Mouse (Mus musculus) 416B (cell line): ENCODE results near the gene Epgn.

Experiments
- DNase-seq: peaks from one replicate; pipeline ENCODE4 v3.0.0; 2011; ENCODE audit warnings: low read depth

Epgn gene

GRCm38 (mm10) chr5:91027164-91027563 is at the start of gene Epgn:
Gene Epgn (plus strand): TSS chr5:91027464.
- no peak for DNase-seq

DNA sequence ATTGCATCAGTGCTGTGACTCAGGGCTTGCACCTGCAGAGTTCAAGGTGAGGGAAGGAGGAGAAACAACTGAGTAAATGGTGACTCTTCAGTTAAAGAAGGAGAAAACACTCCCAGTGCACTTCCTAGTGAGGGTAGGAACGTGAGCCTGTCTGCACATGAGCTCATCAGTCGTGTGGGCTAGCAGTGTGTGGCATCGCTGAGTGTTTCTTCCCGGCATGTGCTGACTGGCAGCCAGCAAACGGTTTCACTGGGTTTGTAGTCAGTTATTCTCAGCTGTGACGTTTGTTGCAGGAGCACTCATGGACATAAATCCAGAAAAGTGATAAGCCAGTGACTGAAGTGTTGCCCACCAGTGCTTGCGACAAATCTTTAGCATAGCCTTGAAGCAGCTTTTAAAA is 47.0 kb upstream of the Epgn start:
- DNase-seq: no peak

DNA sequence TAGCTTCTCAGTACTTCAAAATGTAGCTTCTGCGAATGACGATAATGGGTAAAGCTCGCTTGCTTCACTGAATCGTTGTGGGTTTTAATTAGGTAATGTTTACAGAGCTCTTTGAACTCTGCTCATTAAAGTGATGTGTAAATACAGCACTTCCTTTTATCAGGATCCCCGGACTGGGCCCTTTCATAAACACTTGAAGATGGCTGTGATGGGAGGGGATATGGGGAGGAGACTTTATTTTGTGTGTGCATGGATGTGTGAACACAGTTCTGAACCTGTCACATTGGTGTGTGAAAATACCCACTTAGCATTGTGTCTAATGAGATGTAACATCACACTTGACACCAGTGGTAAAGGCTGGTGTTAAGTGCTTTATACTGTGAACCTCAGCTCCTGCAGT is 39.7 kb upstream of the Epgn start:
- DNase-seq: peak; percentile 29

DNA sequence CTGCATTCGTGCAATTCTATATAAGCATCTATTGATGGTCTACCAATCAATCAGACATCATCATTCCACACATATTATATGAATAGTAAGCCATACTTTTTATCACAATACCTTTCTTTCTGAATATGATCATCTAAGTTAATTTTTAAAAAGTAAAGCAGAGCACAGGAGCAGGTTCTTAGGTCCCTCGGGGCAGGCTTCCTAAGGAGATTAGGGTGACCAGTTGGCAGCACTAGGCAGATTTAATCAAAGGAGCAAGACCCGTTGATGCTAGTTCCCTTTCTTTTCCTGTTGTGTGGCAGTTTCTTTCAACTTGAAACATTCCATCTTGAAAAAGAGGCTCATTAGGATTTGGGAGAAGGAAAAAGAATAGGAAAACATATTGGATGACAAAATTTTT is 39.1 kb upstream of the Epgn start:
- no peak for DNase-seq

GRCm38 (mm10) chr5:90988592-90988991 is 38.7 kb upstream of the Epgn start:
- peak; percentile 61 for DNase-seq

- DNase-seq: no peak
Measured at GRCm38 (mm10) chr5:90999942-91000341, 27.3 kb upstream of the Epgn start.

- no peak for DNase-seq
Measured at GRCm38 (mm10) chr5:91015216-91015615, 12.0 kb upstream of the Epgn start.

- DNase-seq: peak; percentile 52
Measured at GRCm38 (mm10) chr5:91023114-91023513, 4.2 kb upstream of the Epgn start.

DNA sequence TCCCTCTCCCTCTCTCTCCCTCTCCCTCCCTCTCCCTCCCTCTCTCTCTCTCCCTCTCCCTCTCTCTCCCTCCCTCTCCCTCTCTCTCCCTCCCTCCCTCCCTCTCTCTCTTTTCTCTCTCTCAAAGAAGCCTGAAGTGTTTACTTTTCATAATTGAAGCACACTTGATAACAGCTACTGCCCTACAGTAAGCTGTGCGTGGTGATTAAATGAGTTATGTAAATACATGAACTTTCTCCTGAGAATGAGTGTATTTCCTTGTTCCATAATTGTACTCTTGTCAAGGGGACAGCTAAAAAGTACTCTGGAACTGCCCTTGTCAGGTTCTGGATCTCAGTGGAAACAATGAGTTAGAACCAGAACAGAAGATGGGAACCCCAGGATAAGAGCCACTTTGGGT is 576 bp downstream of the Epgn start:
- no peak for DNase-seq

DNA sequence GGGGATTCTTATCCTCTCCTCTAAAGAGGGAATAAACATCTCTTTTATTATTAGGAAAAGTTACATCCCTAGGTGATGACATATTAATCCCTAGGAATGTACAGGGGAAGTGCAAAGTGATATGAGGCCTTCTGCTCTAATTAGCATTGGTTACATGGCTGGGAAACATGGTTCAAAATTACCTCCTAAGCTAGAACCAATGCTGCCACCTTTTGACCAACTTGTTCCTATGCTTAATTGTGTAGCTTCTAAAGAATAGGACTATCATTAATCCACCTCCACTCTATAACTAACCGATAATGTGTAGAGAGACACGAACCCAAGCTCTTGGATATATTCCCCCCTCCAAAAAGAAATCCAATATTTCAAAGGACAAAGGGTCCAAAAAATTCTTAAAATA is 3.4 kb downstream of the Epgn start:
- DNase-seq: peak; percentile 63

GRCm38 (mm10) chr5:91035341-91035740 is 8.1 kb downstream of the Epgn start:
- peak; percentile 63 for DNase-seq

DNA sequence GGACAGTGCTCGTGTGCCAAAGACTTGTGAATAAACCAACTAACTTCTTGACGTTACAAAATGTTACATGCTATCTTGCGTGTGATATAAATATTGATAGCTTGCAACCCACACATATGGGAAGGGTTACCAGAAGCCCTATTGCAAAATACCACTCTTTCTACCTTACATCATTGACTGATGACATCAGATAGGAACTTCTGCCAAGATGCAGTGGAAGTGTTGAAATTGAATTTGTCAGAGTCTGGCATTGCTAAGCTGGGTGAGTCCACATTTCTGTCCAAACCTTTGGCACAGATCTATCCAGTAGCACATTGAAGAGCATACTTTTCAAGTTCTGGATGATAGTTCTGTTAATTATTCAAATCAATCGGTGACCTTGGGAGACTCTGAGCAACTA is 9.4 kb downstream of the Epgn start:
- peak; percentile 75 for DNase-seq

DNA sequence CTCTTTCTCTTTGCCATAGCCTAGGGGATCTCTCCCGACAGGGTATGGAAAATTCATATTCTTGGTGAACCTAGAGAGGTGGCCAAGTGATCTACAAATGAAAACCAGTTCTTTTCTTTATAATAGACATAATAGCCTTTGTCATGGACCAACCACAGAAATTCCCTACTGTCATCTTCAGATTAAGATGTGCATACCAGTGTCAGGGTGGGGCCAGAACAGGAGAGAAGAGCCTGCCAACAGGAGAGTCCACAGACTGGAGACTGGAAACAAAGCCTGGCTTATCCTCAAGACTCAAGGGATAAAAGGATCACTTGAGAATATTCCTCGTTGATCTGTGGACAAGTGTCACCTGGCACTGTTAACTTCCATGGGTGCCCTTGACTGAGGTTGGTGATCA is 10.5 kb downstream of the Epgn start:
- no peak for DNase-seq

- peak; percentile 82 for DNase-seq
Measured at GRCm38 (mm10) chr5:91038547-91038946, 11.3 kb downstream of the Epgn start.

DNA sequence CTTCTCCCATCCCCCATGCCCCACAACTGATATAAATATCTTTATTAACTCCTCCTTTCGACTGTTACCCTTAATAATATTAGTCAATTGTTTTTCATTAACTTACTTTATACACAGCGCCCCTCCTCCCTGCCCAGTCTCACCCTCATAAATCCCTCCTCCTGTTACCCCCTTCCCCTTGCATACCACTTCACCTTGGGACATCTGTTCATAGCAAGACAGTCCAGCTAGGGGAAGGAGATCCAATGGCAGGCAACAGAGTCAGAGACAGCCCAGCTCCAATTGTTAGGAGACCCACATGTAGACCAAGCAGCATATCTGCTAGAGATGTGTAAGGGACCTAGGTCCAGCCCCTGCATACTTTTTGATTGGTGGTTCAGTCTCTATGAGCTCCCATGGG is 11.7 kb downstream of the Epgn start:
- DNase-seq: no peak

DNA sequence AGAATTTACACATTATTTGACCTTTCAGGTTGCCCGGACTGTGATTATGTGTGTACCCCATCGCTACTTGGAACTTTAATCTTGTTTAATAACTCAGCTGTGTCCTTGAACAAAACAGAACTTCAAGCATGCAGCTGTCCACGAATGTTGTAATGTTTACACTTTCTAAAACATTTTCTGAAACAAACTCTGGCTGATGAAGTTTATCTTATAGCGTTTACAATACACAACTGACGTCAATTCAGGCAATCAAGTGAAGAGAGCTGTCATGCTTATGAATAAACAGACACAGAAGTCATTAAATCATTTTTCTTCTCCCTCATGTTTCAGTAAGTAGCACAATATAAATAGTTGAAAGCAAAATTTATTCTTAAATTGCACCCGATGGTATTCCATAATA is 20.7 kb downstream of the Epgn start:
- DNase-seq: no peak

DNA sequence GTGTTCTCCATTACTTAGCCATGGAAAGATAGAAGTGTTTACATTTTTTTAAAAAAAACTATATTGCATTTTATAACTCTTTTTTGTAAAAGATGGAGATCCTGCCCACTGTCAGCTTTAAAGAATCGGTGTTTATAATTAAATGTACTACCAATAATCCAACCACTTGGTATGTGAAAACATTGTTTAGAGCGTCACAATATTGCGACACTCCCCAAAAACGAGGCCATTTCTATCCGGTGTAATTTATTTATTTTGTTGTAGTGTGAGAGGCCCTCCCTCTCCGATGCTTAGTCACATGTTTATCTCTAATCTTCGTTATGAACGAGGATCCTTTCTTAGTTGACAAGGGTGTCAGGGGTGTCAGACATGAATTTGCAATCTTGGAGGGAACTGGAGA is 21.1 kb downstream of the Epgn start:
- no peak for DNase-seq

- DNase-seq: no peak
Measured at GRCm38 (mm10) chr5:91072340-91072739, 45.1 kb downstream of the Epgn start.

- DNase-seq: no peak
Measured at GRCm38 (mm10) chr5:91073626-91074025, 46.4 kb downstream of the Epgn start.

DNA sequence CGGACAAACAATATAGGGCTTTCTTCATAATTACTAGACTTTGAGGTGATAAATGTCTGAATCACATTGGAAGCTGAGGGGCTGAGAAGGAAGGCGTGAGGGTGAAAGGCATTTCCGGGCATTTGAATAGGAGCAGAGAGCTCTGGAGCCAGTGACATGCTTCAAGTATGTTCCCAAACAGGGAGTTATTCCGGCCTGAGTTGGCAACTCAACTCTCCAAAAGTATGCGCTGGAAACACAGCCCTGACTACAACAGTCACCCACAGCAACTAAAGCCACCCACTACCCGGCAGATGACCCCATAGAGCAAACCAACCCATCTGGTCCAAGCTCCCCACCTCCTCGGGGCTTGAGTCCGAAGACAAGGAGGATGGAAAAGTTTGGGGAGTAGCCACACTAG is 46.8 kb downstream of the Epgn start:
- no peak for DNase-seq

DNA sequence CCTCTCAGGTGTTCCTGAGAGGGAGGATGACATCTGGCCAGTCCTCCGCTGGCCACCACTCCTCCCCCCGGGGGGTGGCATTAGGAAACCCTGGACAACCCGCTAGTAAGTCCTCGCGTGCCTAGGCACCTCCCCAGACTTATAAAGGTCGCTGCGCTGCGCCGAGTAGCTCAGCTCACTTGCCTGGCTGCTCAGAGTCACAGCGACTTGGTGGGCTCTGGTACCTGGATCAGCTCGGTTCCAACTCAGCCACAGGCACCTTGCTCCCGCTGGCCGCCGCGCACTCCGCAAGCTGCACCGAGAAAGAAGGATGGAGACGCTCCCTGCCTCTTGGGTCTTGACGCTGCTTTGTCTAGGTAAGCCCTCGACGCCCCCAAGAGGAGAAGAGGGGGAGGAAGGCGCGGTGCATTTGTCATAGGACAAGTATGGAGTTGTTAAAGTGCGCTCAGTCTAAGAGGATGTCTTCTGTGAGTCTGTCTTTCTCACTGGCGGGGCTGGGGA is 47.2 kb downstream of the Epgn start, which contains the start of gene Ereg:
Ereg (plus strand) TSS at position 173 of the 501 bp plus-strand sequence.
- DNase-seq: no peak

DNA sequence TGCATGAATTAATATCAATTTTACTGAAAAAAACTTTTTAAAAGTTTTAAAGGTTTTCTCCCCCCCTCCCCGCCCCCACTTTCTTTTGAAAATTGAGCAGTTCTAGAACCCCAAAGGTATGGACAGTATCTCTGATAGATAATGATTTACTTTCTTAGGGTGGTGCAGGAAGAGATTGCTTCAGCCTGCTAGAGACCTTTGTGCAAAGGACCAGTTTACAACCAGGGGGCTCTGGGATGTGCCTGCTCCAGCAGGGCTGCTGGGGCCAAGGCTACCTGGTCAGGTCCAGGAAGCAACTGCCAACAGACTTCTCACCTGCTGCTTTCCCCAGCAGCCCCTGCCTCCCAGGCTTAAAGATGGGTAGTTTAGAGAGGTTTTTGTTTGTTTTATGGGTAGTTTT is 47.8 kb downstream of the Epgn start:
- DNase-seq: no peak

GRCm38 (mm10) chr5:91083016-91083415 is 55.8 kb downstream of the Epgn start:
- DNase-seq: peak; percentile 88
